Mouse (Mus musculus) spleen, postnatal 10 days (tissue): ENCODE data around the gene Mcpt9.
"Not testable (repeated sequence)": the region's sequence is repeated elsewhere in the genome, so short reads cannot be mapped to it uniquely, and the experiment has no call there.

Source experiments
- DNase-seq, 2 experiments: peaks; one replicate each; pipeline ENCODE4 v3.0.0; 2021 to 2022; ENCODE audit warnings: low spot score in 2 of 2

Gene Mcpt9

DNA sequence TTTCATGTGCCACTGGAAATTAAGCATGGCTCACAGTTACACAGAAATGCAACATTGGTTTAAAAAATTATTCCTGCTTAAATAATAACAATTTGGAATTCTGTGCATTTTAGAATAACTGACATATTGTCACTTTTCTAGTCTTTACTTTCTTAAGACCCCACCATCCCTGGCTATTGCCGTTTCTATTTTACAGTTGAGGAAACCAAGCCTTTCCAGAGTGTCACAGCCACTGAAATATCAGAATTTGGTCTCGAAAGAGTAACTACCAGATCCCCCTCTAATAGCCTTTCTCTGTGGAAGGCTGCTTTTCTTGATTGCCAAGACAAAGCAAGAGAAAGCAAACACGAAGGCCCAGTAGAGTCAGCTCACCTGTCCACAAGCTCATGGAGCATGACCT is at the start of gene Mcpt9:
Gene Mcpt9 (minus strand): TSS at position 101 of the 400 bp plus-strand sequence.
- DNase-seq, result not testable (repeated sequence)

DNA sequence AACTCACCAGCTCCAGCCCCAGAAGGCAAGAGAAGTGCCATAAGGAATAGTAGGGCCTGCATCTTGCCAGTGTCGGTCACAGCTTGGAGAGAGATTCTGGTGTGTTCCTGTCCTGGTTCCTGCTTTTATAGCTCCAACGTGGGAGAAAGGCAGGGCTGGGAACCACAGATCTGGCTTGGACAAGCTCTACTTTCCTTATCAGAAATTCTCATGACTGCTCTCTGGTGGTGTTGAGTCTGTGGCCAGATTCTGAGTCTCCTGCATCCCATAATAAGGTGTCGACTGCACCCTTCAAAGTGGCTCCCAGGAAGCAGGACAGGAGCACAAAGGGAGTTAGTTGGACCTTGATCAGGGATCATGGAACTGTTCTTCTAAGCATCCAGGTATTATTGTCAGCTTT is 31.9 kb upstream of the Mcpt9 start, which contains the start of gene Mcpt4:
Gene Mcpt4 (minus strand): TSS at position 101 of the 400 bp plus-strand sequence.
- DNase-seq, result not testable (repeated sequence)

- no peak for DNase-seq
Measured at GRCm38 (mm10) chr14:56057722-56058121, 27.4 kb upstream of the Mcpt9 start.

- DNase-seq, result no peak
Measured at GRCm38 (mm10) chr14:56055408-56055807, 25.1 kb upstream of the Mcpt9 start.

GRCm38 (mm10) chr14:56041792-56042191 is 11.5 kb upstream of the Mcpt9 start, which contains the start of gene Mcpt2:
Gene Mcpt2 (plus strand): TSS chr14:56042041.
- not testable (repeated sequence) for DNase-seq

DNA sequence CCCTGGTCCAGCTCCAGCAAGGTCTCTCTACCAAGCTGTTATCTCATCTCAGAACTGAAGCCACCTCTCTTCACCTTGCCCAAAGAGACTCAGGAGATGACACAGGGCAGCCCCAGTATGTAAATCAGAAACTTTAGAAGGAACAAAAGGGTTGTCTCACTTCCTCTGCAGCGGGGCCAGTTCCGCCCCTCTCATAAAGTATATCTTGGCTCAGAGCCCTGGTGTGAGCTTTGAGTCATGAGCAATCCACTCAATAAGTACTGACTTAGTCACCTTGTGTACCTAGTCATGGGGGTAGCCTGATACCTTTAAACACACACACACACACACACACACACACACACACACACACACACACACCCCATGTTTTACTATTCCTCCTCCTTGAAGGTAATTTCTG is 4.1 kb upstream of the Mcpt9 start:
- no peak for DNase-seq

DNA sequence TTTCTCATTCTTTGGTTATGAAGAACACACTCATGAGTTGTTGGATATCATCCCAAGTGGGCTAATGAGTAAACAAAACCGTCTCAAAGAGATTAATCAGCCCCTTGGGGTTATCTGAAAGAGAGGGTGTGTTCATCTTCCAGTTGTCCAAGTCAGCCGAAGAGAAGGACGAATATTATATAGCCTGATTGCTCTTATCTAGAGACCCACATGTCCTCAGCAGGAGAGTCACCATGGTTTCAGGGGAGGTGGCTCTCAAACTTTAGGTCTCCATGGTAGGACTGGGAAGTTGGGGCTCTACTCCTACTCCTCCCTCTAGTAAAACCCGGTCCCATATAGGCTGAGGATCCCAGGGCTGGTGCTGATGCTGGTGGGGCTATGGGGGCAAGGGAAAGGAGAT is 9.0 kb downstream of the Mcpt9 start:
- DNase-seq, result not testable (repeated sequence)

GRCm38 (mm10) chr14:56019446-56019845 is 10.8 kb downstream of the Mcpt9 start:
- DNase-seq, result no peak

DNA sequence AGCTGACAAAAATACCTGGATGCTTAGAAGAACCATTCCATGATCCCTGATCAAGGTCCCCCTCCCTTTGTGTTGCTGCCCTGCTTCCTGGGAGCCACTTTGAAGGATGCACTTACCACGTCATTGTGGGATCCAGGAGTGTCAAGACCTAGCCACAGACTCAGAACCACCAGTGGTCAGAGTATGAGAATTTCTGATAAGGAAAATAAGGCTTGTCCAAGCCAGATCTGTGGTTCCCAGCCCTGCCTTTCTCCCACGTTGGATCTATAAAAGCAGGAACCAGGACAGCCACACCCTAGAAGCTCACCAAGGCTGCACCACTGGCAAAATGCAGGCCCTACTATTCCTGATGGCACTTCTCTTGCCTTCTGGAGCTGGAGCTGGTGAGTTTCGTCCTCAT is 12.6 kb downstream of the Mcpt9 start, which contains the start of gene Mcpt1:
Gene Mcpt1 (plus strand): TSS at position 301 of the 400 bp plus-strand sequence.
- not testable (repeated sequence) for DNase-seq

GRCm38 (mm10) chr14:56013924-56014323 is 16.4 kb downstream of the Mcpt9 start:
- DNase-seq, result no peak

DNA sequence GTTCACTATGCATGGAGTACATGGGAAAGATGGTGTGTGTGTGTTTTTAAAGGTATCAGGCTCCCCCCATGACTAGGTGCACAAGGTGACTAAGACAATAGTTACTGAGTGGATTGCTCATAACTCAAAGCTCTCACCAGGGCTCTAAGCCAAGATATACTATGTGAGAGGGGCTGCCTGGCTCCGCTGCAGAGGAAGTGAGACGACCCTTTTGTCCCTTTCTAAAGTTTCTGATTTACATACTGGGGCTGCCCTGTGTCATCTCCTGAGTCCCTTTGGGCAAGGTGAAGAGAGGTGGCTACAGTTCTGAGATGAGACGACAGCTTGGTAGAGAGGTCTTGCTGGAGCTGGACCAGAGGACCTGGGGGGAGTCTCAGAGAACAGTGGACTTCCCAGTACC is 17.1 kb downstream of the Mcpt9 start:
- no peak for DNase-seq

- DNase-seq, result not testable (repeated sequence)
Measured at GRCm38 (mm10) chr14:55987464-55987863, 42.8 kb downstream of the Mcpt9 start.
